ENCODE assay signal across 8 mouse cellular contexts in genomic region chr16:72215360-72216013, GRCm38 (mm10).
DNase-seq lines count a peak whose midpoint lies in the region; ATAC-seq lines count a peak whose summit lies in the region.

No protein-coding gene starts in this region.

- no peak for DNase-seq in heart, adult 8-10 months (ENCODE audit: low spot score)
- DNase-seq in kidney, postnatal 14 days = peak; percentile 55
- no peak for DNase-seq in thymus, postnatal 14 days

- H3K4me2 ChIP-seq in heart, embryonic 12.5 days = peak overlapping the region; percentile 61
- H3K4me2 ChIP-seq in heart, embryonic 13.5 days = peak overlapping the region; percentile 68
- H3K4me2 ChIP-seq in limb, embryonic 15.5 days = peak overlapping the region; percentile 30
- H3K4me2 ChIP-seq in neural tube, embryonic 15.5 days = peak overlapping the region; percentile 47

- no peak for ATAC-seq in heart, embryonic 12.5 days (ENCODE audit: insufficient number of reproducible peaks, low FRiP score)
- peak; percentile 54; the same call in 1 of the 2 replicates for ATAC-seq in common myeloid progenitor, adult 5-6 weeks (replicated peaks; ENCODE audit: low read depth, poor library complexity, severe bottlenecking)
- no peak for ATAC-seq in heart, embryonic 13.5 days (ENCODE audit: extremely low read depth, insufficient number of reproducible peaks, low FRiP score, low TSS enrichment)
- no peak for ATAC-seq in limb, embryonic 15.5 days (ENCODE audit: insufficient number of reproducible peaks, low FRiP score, low TSS enrichment, low read depth)
- peak; percentile 45; the same call in 1 of the 2 replicates for ATAC-seq in neural tube, embryonic 15.5 days (ENCODE audit: low FRiP score)

- H3K9me3 ChIP-seq in heart, embryonic 12.5 days (replicated peaks) = no peaks in the 10 kb centered on the region
- no peaks in the 10 kb centered on the region for H3K9me3 ChIP-seq in heart, embryonic 13.5 days
- H3K9me3 ChIP-seq in limb, embryonic 15.5 days = no peaks in the 10 kb centered on the region
- H3K9me3 ChIP-seq in neural tube, embryonic 15.5 days (replicated peaks) = no peaks in the 10 kb centered on the region

- H3K27me3 ChIP-seq in heart, embryonic 12.5 days (replicated peaks) = no peaks in the 10 kb centered on the region
- no peaks in the 10 kb centered on the region for H3K27me3 ChIP-seq in heart, embryonic 13.5 days (replicated peaks)
- H3K27me3 ChIP-seq in limb, embryonic 15.5 days = no peaks in the 10 kb centered on the region
- H3K27me3 ChIP-seq in neural tube, embryonic 15.5 days (replicated peaks) = no peaks in the 10 kb centered on the region

- H3K36me3 ChIP-seq in heart, embryonic 12.5 days = no peaks in the 10 kb centered on the region
- H3K36me3 ChIP-seq in heart, embryonic 13.5 days = no peaks in the 10 kb centered on the region
- H3K36me3 ChIP-seq in limb, embryonic 15.5 days = no peaks in the 10 kb centered on the region
- H3K36me3 ChIP-seq in neural tube, embryonic 15.5 days = no peaks in the 10 kb centered on the region

- H3K4me3 ChIP-seq in heart, embryonic 12.5 days = peak overlapping the region; percentile 27; the same call in 1 of the 2 replicates
- peak overlapping the region; percentile 39 for H3K4me3 ChIP-seq in heart, embryonic 13.5 days
- H3K4me3 ChIP-seq in limb, embryonic 15.5 days = no peak overlapping the region
- H3K4me3 ChIP-seq in neural tube, embryonic 15.5 days (replicated peaks) = peak overlapping the region; percentile 16

- no peaks in the 10 kb centered on the region; the same call in 1 of the 2 replicates for H3K4me1 ChIP-seq in heart, embryonic 12.5 days (replicated peaks)
- H3K4me1 ChIP-seq in heart, embryonic 13.5 days = peaks cover 4% of the 10 kb centered on the region; the same call in 1 of the 2 replicates
- 0 out of 2 replicates have a peak, but pooled peaks cover 3% of the 10 kb centered on the region for H3K4me1 ChIP-seq in limb, embryonic 15.5 days
- 0 out of 2 replicates have a peak, but pooled peaks cover 2% of the 10 kb centered on the region for H3K4me1 ChIP-seq in neural tube, embryonic 15.5 days

- WGBS in heart, embryonic 12.5 days = 35% methylated on average over 15 of the region's 15 CpGs
- 35% methylated on average over 15 of the region's 15 CpGs for WGBS in heart, embryonic 13.5 days
- 47% methylated on average over 15 of the region's 15 CpGs for WGBS in limb, embryonic 15.5 days
- WGBS in neural tube, embryonic 15.5 days = 40% methylated on average over 15 of the region's 15 CpGs

- no peak overlapping the region for H3K27ac ChIP-seq in heart, embryonic 12.5 days (ENCODE audit: poor library complexity, severe bottlenecking)
- H3K27ac ChIP-seq in heart, embryonic 13.5 days (replicated peaks) = no peak overlapping the region
- H3K27ac ChIP-seq in limb, embryonic 15.5 days = no peak overlapping the region
- H3K27ac ChIP-seq in neural tube, embryonic 15.5 days (replicated peaks) = 0 out of 2 replicates have a peak overlapping the region, but pooled peaks have one; percentile 6

- peak overlapping the region; percentile 51; the same call in 1 of the 2 replicates for H3K9ac ChIP-seq in heart, embryonic 12.5 days
- H3K9ac ChIP-seq in heart, embryonic 13.5 days = peak overlapping the region; percentile 48
- H3K9ac ChIP-seq in limb, embryonic 15.5 days = no peak overlapping the region
- H3K9ac ChIP-seq in neural tube, embryonic 15.5 days (replicated peaks) = 0 out of 2 replicates have a peak overlapping the region, but pooled peaks have one; percentile 15

Comparison
In these comparisons a context has a peak if more than half of its experiments do, and no peak if none do; other contexts are left out.
1. ATAC-seq: peak in common myeloid progenitor, adult 5-6 weeks (single experiment) and neural tube, embryonic 15.5 days (single experiment); none in heart, embryonic 12.5 days (single experiment), heart, embryonic 13.5 days (single experiment) and limb, embryonic 15.5 days (single experiment).
2. Peak in every context shown above with its lines, with median percentiles within 50 percentile points of each other: H3K4me2 ChIP-seq.